Mouse (Mus musculus) intestine, embryonic 15.5 days (tissue): ENCODE results near the gene Pou3f3. TPM values are rescaled to one million over a fixed set of nuclear protein-coding genes. Genes with fewer than 3 reads are reported as not detected.

ENCODE experiments used
- ATAC-seq: fragments of 200-750 bp; cut with Nextera tagmentation; 2 replicates; pipeline ENCODE4 v1.8.0; 2017; ENCODE audit warnings: moderate TSS enrichment, moderate library complexity
- H3K27ac ChIP-seq: fragments of 300-500 bp; sonication (generic); 2 replicates; pipeline ENCODE4 v1.5.1; 2015; ENCODE audit warnings: mild to moderate bottlenecking, inconsistent platforms
- H3K27me3 ChIP-seq: fragments of 300-500 bp; sonication (generic); replicated peaks from 2 replicates; pipeline ENCODE4 v1.6.1; 2015; ENCODE audit warnings: inconsistent platforms
- H3K36me3 ChIP-seq: fragments of 300-500 bp; sonication (generic); 2 replicates; pipeline ENCODE4 v1.6.1; 2015; ENCODE audit warnings: inconsistent platforms
- H3K4me1 ChIP-seq: fragments of 300-500 bp; sonication (generic); replicated peaks from 2 replicates; pipeline ENCODE4 v1.6.1; 2015; ENCODE audit warnings: inconsistent platforms
- H3K4me2 ChIP-seq: fragments of 300-500 bp; sonication (generic); replicated peaks from 2 replicates; pipeline ENCODE4 v1.6.1; 2015; ENCODE audit warnings: mild to moderate bottlenecking, inconsistent platforms
- H3K4me3 ChIP-seq: fragments of 300-500 bp; sonication (generic); replicated peaks from 2 replicates; pipeline ENCODE4 v1.5.1; 2015; ENCODE audit warnings: inconsistent platforms
- H3K9ac ChIP-seq: fragments of 300-500 bp; sonication (generic); 2 replicates; pipeline ENCODE4 v1.6.1; 2015; ENCODE audit warnings: inconsistent platforms
- H3K9me3 ChIP-seq: fragments of 300-500 bp; sonication (generic); 2 replicates; pipeline ENCODE4 v1.6.1; 2016; ENCODE audit warnings: inconsistent platforms
- WGBS: fragments of 180-500 bp; shearing (Covaris S2); methylation state at CpG from one replicate; pipeline ENCODE4 v1.1.7; 2015; 5-methylcytosine and 5-hydroxymethylcytosine counted together
- polyA plus RNA-seq: library from polyadenylated mRNA; unstranded; fragments of >200 nt; fragmentation: Nextera tagmentation; extraction: Ambion mirVana; gene quantifications from 2 replicates; pipeline ENCODE4 v1.2.1, GENCODE M21; 2015

Pou3f3 gene
- 0.33 and 0.35 TPM in 2 replicates for polyA plus RNA-seq

DNA sequence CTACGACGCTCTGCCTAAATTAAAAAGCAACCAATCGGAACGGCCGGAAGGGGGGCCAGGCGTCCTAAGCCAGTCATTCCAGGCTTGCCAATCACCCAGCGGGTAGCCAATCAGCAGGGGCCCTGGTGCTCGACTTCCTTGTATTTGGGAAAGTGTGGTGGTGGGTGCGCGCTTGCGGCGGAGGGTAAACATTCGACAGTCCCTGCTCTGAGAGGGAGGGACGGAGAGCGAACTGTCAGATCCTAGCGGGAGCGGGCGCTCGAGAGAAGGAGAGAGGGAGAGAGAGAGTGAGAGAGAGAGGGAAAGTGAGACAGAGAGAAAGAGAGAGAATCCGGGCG lies at the start of gene Pou3f3:
TSS of gene Pou3f3 (plus strand) at position 191 of the 338 bp plus-strand sequence.
- Histone ChIP-seq H3K36me3 (no peaks in the 10 kb centered on the region), H3K4me3 (peak within 1 kb of the TSS; percentile 40), H3K9ac (no peak within 1 kb of the TSS), H3K9me3 (no peaks in the 10 kb centered on the region), H3K4me2 (peak within 1 kb of the TSS; percentile 85), H3K27ac (no peak within 1 kb of the TSS), H3K27me3 (peaks cover 76% of the 10 kb centered on the region), H3K4me1 (peaks cover 46% of the 10 kb centered on the region)
- 2% methylated on average over 21 of the region's 21 CpGs for WGBS
- ATAC-seq = peak; percentile 75

DNA sequence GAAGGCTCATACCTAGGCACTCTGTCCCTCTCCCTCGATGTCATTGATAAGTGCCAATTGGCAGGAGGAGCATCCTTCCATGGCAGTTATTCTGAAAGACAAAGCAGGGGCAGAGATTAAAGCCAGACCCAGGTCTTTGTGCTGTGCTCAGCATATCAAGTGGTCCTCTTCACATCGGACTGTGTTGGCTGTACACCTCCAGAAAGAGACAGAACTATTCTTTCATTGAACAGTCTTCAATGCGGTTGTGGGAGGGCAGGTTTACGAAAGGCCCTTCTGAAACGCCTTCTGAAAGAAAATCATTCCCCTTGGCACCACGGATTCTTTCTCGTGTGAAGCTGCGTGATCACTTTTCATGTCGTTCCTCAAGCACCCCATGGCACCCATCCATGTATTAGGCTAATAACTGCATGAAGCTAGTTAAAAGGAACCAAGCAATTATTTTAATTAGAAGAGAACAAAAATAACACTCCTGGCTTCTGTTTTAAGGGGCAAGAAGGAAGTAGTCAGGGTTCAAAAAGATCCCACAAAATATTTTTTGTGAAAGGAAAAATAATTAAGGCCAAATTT lies 47.1 kb upstream of the Pou3f3 start:
- 87% methylated on average over 9 of the region's 9 CpGs for WGBS
- no peak for ATAC-seq
- Histone ChIP-seq H3K36me3 (no peaks in the 10 kb centered on the region), H3K27ac (no peak overlapping the region), H3K9ac (no peak overlapping the region), H3K4me2 (no peak overlapping the region), H3K4me1 (no peaks in the 10 kb centered on the region), H3K4me3 (no peak overlapping the region), H3K27me3 (no peaks in the 10 kb centered on the region), H3K9me3 (no peaks in the 10 kb centered on the region)

DNA sequence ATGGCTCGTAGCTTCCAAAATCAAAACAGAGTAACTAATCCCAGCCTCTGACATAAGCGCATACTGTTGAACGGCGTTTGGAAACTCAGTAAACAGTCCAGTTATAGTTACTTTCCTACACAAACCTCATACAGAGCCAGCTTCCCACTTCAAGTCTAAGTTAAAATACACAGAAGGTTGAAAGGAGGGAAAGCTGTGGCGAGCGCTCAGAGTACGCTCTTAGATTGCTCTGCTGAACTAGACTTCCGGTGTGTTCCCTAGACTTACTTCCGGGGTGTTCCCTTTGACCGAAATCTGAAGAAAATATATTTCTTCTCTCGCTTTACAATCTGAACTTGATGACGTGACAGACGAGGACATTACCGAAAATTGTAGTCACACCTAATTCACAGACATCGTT lies 44.1 kb upstream of the Pou3f3 start:
- Histone ChIP-seq H3K4me1 (no peaks in the 10 kb centered on the region), H3K9me3 (no peaks in the 10 kb centered on the region), H3K4me3 (no peak overlapping the region), H3K36me3 (no peaks in the 10 kb centered on the region), H3K27ac (no peak overlapping the region), H3K4me2 (no peak overlapping the region), H3K27me3 (no peaks in the 10 kb centered on the region), H3K9ac (no peak overlapping the region)
- WGBS = 85% methylated on average over 15 of the region's 15 CpGs
- ATAC-seq = no peak

DNA sequence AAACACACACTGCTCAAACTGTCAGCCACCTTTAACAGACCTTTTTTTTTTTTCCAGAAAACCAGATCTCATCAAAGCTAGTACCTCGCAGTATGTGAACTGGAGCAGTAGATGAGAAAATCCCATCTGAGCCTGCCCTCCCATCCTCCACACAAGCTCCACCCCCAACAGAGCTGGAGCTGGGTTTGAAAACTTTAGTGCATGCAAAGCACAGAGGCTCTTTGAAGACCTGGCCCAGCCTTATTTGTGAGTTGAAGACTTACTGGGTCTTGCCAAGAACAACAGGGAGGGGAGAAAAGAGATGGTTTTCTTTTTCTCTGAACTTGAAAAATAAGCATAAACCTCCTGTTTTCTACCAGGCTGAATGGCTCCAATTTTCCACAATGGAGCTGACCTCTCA lies 28.0 kb upstream of the Pou3f3 start:
- Histone ChIP-seq H3K9me3 (no peaks in the 10 kb centered on the region), H3K4me3 (no peak overlapping the region), H3K9ac (no peak overlapping the region), H3K27ac (no peak overlapping the region), H3K36me3 (no peaks in the 10 kb centered on the region), H3K27me3 (no peaks in the 10 kb centered on the region), H3K4me2 (no peak overlapping the region), H3K4me1 (no peaks in the 10 kb centered on the region)
- ATAC-seq = no peak
- WGBS = 74% methylated on average over 1 of the region's 1 CpGs

DNA sequence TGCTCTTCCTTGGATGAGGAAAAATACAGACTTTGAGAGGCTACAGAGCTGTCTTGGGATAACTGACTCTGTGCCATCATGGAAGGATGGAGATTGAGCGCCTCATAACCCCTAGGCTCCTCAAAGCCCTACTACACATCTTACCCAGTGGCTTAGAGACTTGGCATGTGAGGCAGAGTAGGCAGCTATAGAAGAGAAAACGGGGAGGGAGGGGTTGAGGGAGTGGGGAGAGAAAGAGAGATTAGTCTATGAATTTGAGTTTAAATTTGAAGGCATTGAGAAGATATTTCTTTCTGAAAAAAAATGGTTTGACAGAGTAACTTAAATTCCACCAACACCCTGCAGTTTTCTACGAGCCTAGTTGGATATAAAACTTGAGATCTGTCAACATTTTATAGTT lies 14.9 kb upstream of the Pou3f3 start:
- Histone ChIP-seq H3K27ac (no peak overlapping the region), H3K4me1 (peaks cover 10% of the 10 kb centered on the region), H3K27me3 (peaks cover 27% of the 10 kb centered on the region), H3K9me3 (no peaks in the 10 kb centered on the region), H3K4me3 (no peak overlapping the region), H3K4me2 (no peak overlapping the region), H3K36me3 (no peaks in the 10 kb centered on the region), H3K9ac (no peak overlapping the region)
- ATAC-seq = no peak
- WGBS = 80% methylated on average over 3 of the region's 3 CpGs

DNA sequence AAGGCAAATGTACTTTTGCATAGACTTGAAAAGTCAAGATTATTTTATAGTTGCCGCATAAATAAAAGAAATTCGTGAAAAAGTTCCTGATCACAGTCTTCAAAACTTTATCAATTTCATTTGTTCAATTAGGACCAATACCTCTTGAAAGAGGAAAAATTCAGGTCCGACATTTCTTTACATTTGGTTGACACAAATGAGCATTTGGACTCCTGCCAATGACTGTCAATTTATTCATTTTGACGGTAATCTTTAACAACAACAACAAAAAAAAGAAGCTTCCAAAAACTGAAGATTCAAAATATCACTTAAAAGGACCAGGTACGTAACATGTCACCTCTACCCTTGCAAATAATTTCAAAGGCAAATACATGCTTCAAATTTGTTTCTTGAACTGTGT lies 13.8 kb upstream of the Pou3f3 start:
- H3K27me3 ChIP-seq = peaks cover 38% of the 10 kb centered on the region
- no peaks in the 10 kb centered on the region for H3K9me3 ChIP-seq
- ATAC-seq = no peak
- WGBS = 79% methylated on average over 5 of the region's 5 CpGs
- no peak overlapping the region for H3K4me3 ChIP-seq
- no peak overlapping the region for H3K4me2 ChIP-seq
- no peak overlapping the region for H3K27ac ChIP-seq
- no peak overlapping the region for H3K9ac ChIP-seq
- H3K36me3 ChIP-seq = no peaks in the 10 kb centered on the region
- peaks cover 16% of the 10 kb centered on the region for H3K4me1 ChIP-seq

DNA sequence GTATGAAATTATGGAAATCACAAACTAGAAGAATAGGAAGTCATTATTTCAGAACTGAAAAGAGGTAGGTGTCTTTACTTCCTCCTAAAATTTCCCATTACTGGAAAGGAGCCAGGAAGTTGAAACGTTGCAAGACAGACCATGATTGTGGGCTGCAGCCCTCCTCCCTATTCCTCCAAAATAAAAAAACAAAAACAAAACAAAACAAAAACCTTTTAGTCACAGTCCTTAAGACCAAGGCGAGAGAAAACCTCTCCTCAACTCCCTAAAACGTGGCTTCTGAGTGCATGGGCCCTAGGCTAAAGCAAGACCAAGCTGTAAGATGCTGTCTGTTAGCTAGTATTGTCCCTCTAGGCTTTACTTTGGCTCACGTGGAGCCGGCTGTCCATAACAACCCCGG lies 11.7 kb upstream of the Pou3f3 start:
- Histone ChIP-seq H3K4me2 (peak overlapping the region; percentile 60; the same call in 1 of the 2 replicates), H3K4me3 (peak overlapping the region; percentile 19; the same call in 1 of the 2 replicates), H3K36me3 (no peaks in the 10 kb centered on the region), H3K27me3 (peaks cover 58% of the 10 kb centered on the region), H3K4me1 (peaks cover 17% of the 10 kb centered on the region), H3K9me3 (no peaks in the 10 kb centered on the region), H3K9ac (no peak overlapping the region), H3K27ac (no peak overlapping the region)
- WGBS = 5% methylated on average over 6 of the region's 6 CpGs
- ATAC-seq = 0 out of 2 replicates have a peak, but pooled peaks have one; percentile 24

DNA sequence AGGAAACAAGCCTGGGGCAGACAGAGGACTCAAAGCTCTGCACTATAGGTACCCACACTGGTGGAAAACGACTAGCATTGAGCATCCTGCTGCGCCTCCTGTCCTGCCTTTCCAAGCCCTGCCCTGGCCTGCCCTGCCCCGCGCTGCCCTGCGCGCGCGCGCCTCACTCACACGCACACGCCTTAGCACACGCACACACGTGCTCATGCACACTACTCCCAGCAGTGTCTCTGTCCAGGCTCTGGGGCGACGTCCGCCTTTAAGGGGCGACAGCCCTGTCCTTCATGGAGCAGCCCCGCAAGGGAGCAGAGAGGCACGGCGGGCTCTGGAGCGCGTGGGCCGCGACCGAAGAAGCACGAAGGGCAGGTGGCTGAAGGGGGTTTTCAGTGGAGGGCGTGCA lies 11.2 kb upstream of the Pou3f3 start:
- WGBS = 1% methylated on average over 27 of the region's 27 CpGs
- H3K4me2 ChIP-seq = peak overlapping the region; percentile 60
- H3K9ac ChIP-seq = no peak overlapping the region
- H3K4me1 ChIP-seq = peaks cover 17% of the 10 kb centered on the region
- peak overlapping the region; percentile 19 for H3K4me3 ChIP-seq
- peaks cover 63% of the 10 kb centered on the region for H3K27me3 ChIP-seq
- ATAC-seq = peak; percentile 41
- H3K27ac ChIP-seq = no peak overlapping the region
- no peaks in the 10 kb centered on the region for H3K9me3 ChIP-seq
- H3K36me3 ChIP-seq = no peaks in the 10 kb centered on the region

DNA sequence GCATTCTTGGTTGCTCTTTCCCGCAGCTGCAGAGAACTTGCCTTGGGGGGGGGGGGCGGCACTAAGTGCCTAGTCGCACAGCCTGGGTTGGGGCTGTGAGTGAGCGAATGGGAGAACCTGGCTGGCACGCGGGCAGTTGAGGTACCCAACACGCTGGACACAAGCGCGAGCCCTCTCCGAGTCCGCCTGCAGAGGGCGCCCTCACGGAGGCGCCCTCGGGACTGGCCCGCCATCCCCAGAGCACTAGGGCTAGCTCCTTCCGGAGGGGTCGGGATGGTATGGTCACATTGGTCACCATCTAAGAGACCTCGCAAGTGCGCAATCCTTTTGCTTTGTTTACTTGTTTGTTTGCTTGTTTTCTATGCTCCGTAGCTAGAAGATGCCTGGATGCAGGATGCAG lies 10.8 kb upstream of the Pou3f3 start:
- peak overlapping the region; percentile 19 for H3K4me3 ChIP-seq
- ATAC-seq = peak; percentile 55

DNA sequence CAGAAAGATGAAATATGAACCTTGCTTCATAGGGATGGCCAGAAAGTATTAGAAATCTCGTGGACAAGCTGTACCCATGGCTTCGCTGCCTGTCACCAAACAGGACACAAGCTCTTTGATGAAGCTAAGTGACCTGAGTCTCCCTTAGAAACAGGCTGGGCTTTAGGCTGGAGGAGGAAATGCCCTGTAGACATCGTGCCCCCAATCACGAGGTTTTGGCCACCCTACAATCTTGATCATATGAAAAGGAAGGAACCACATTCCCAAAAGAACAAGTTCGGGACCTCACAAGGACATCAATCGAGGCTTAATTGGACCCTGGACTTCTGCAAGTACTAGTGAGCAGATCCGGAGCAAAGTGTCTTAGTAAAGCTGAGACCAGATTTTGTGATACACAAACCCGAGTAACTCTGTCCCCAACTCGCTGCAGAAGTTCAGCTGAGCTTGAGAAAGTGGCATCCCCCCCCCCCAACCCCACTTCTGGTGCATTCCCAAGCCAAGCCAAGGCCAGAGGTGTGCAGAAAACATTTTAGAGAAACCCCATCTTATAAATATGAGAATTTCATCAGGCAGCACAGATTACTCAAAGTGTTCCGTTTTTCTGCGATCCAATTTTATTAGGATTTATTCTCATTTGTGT lies 10.1 kb upstream of the Pou3f3 start:
- Histone ChIP-seq H3K4me3 (no peak overlapping the region), H3K4me2 (0 out of 2 replicates have a peak overlapping the region, but pooled peaks have one; percentile 60)

More for the DNA sequence above, 10.8 kb upstream of the Pou3f3 start:
- Histone ChIP-seq H3K4me1 (peaks cover 17% of the 10 kb centered on the region), H3K27me3 (peaks cover 67% of the 10 kb centered on the region), H3K9ac (no peak overlapping the region), H3K27ac (no peak overlapping the region), H3K36me3 (no peaks in the 10 kb centered on the region), H3K9me3 (no peaks in the 10 kb centered on the region), H3K4me2 (peak overlapping the region; percentile 60)
- 1% methylated on average over 20 of the region's 21 CpGs for WGBS

DNA sequence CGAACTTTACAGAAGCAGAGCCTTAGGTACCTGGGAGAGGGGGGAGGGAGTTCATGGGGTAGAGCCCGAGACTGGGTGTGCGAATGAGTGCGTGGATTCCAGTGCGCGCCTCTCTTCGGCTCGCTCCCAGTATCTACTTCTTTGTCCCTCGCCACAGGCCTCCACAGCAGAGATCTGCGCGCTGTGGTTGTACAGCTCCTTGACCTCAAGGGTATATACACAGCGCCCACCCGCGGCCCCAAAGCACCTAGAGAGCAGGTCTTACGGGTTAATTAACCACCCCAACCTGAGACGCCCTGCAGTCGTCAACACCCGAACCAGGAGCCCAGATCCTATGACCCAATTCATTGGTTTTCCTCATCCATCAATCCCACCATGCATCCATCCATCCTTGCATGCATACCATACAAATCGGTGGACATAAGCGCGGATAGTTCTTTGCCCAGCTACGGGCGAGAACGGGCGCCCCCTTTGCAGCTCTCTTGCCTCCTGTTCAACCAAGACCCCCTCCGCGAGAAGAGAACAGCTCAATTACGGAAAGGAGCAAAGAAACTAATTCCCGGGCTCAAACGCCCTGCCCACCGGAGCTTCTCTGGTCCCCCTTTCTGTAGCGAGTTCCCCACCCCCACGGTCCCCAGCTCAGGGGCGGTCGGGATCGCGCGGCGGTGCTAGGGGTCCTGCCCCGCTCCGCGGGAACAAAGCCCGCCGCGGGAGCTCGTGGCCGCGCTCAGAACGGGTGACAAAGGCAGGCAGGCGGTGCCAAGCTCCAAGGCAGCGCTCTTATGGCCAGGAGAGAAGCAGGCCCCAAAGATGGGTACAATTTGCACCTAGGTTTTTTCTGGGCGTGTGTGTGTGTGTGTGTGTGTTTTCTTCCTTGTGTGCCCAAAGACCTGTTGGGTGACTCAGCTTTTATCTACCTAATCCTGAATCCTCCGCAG lies 9.1 kb upstream of the Pou3f3 start:
- Histone ChIP-seq H3K27ac (no peak overlapping the region), H3K4me2 (peak overlapping the region; percentile 53), H3K27me3 (peaks cover 73% of the 10 kb centered on the region), H3K4me1 (peaks cover 17% of the 10 kb centered on the region), H3K4me3 (peak overlapping the region; percentile 27), H3K9ac (no peak overlapping the region), H3K36me3 (no peaks in the 10 kb centered on the region), H3K9me3 (no peaks in the 10 kb centered on the region)
- ATAC-seq = peak; percentile 26; the same call in 1 of the 2 replicates
- WGBS = under 1% methylated on average over 53 of the region's 53 CpGs

More for the DNA sequence above, 10.1 kb upstream of the Pou3f3 start:
- Histone ChIP-seq H3K9ac (no peak overlapping the region), H3K4me1 (peaks cover 17% of the 10 kb centered on the region), H3K36me3 (no peaks in the 10 kb centered on the region), H3K27ac (no peak overlapping the region), H3K27me3 (peaks cover 72% of the 10 kb centered on the region), H3K9me3 (no peaks in the 10 kb centered on the region)
- WGBS = 10% methylated on average over 11 of the region's 11 CpGs
- ATAC-seq = no peak

DNA sequence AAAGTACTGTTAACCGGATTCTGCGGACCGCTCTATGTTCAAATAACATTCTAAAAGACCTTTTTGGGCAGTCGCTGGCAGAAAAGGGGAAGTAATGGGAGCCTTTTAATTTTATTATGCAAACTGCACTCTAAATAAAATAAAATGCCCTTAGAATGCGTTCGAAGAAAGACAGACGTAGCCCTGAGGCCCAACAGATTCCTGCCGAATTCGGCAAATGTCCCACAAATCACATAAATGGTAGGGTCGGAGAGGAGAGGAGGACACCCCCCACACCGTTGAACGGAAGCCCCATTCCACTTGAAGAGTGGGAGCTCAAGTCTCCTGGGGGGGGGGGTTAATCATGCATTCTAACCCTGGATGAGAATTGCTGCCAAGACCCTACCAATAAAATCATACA lies 8.3 kb upstream of the Pou3f3 start:
- Histone ChIP-seq H3K4me1 (peaks cover 17% of the 10 kb centered on the region), H3K4me3 (no peak overlapping the region), H3K9me3 (no peaks in the 10 kb centered on the region), H3K27me3 (peaks cover 81% of the 10 kb centered on the region), H3K36me3 (no peaks in the 10 kb centered on the region), H3K4me2 (no peak overlapping the region), H3K9ac (no peak overlapping the region), H3K27ac (no peak overlapping the region)
- 9% methylated on average over 12 of the region's 12 CpGs for WGBS
- no peak for ATAC-seq
